Mouse (Mus musculus): ENCODE data around the gene Crip2.
A peak's percentile ranks its signal among the peaks of the same experiment; 100 is the strongest.

Gene Crip2

DNA sequence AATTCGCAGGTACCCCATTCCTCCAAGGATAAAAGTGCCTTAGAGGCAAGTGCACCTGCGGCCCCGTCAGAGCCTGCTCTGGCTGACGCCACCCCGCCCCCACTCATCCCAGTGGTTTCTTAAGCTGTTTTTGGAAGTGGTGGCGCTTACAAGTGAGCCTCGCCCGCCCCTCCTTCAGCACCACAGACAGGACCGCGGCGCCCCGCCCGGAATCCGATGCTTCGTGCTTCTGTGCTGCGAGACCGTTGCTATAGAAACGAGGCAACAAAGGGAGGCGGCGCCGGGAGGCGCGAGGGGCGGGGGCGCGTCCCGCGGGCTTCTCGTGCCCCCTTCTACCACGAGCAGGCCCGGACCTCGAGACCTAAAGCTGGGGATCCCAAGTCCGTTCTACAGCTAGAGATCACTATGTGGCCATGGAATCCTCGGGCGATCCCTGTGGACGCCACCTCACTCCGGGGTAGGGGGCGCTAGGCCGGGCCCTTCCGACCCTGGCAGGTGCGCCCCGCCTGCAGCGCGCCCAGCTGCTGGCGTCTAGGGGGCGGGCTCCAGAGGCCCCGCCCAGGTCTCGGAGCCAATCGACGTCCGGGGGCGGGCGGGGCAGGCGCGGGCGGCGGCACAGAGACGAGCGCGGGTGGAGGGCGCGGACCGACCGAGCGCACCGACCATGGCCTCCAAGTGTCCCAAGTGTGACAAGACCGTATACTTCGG, at the start of gene Crip2:
Gene Crip2, plus strand, starts transcription at position 329 of the 708 bp plus-strand sequence.
- peak; percentile 94 for DNase-seq

DNA sequence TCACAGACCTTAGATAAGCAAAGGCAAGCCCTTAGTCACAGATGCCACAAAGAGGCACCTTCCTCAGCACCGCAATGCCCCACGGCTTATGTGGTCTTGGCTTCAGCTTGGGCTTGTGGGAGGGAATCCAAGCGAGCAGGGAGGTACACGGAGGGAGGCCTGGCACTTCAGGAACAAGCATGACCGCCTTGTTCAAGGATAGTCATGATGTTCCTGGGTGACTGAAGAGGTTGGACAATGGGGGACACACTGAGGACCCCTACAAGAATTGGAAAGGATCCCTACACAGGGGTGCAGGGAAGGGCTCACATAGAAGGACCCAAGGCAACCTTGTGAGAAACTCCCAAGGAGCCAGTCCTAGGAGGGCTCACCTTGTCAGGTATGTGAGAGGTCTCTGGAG, 43.0 kb upstream of the Crip2 start:
- DNase-seq, result no peak

DNA sequence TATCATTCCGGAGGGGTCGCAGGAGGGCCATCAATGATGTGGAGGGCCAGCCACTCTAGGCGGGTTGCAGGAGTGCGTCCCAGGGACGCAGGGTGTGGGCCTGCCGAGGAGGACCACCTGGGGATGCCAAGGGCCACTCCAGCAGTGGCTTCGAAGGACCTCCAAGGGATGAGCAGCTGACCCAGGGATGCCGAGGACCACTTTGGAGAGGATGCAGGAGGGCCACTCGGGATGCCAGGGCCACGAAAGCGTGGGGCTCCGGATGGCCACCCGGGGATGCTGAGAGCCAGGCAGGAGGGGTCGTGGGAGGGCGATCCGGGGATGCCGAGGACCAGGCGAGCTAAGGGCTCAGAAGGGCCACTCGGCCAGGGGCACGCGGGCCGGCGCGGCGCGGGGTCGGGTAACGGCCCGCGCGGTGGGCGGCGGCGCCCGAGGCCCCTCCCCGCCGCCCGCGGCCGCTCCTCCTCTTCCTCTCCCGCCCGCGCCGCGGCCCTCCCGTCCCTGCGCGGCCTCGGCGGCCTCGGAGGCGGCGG, 42.2 kb upstream of the Crip2 start, which contains the start of gene Mta1:
Gene Mta1, plus strand, starts transcription at position 530 of the 533 bp plus-strand sequence.
- peak; percentile 82 for DNase-seq

DNA sequence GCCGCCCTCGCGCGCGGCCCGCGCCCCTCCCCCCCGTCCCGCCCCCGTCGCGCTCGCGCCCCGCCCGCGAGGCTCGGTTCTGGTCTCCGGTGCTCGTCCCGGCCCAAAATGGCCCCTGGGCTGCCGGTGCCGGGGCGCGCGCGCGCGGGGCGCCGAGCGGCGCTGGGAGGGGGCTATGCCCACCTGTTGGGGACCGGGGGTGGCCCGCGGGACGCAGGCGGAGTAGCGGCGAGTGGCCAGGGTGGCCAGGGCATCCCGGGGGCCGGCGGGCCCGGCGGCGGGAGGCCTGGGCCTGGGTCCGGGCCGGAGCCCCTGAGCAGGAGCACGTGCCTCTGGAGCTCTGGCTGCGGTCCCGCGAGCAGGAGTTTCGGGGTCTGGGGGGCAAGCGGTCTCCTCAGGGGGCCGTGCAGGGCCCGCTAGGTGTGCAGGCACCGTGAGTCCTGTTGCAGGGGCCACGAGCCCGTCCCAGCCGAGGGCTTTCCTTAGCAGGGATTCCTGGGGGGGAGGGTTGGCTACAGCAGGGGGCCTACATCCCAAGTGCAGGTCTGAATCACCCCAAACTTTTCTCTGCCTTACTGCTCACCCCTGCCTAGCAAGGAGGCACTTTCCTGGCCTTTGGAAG, 41.4 kb upstream of the Crip2 start:
- peak; percentile 58 for DNase-seq

DNA sequence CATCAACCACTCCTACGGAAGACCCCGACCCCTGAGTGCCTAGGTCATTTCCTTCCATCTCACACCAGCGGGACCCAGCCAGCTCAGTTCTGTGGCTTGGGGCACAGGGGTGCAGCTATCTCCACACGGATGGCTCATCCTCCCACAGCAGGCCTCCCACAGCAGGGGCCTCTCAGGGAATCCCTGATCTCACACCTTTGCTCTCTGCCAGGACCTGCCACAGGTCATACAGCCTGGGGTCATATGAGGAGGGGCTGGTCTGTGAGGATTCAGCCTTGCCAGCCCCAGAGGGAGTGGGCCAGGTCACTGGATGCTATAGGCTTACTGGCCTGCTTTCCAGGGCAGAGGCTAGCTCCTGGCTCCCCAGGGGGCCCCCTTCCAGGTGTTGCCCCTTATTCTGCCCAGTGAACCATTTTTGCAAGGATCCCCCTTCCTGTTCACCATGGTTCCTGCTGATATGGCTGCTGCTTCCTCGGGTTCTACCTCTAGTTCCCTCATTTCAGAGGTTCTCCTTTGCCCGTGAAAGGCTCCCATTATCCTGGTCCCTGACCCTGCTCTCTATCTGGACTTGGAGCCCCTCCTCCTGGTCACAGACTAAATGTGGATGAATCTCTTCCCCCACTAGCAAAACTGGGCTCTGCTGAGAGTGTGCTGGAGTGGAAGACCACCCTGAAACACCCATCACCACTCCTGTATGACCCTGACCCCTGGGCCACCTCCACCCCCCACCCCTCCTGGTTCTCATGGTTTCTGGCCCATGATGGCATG, 40.4 kb upstream of the Crip2 start:
- peak; percentile 30 for DNase-seq

DNA sequence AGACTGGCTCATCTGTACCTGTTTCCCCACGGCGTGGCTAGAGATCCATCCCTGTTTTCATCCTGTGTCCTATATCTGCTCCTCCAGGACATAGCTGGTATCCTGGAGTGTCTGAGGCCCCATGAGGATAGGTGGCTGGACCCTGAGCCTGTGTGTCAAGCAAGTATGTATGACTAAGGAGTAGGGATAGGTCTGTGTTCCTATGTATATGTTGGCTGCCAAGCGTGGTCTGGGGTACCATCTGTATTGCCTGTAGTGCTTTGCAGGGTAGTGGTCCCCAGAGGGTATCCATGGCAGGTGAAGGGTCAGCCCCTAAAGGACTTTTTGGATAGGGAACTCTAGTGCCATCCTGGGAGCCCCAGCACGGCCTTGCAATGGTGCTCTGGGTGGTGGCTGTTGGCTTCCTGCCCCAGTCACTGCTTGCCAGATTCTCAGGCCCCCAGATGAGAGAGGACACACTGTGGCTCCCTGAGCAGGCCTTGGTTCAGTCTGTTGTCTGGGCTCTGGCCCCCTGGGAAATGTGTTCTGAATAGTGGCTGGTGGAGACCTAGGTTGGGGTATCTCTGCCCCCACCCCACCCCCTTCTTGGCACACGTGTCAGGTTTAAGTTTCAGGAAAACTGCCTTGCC, 39.5 kb upstream of the Crip2 start:
- DNase-seq, result peak; percentile 35

DNA sequence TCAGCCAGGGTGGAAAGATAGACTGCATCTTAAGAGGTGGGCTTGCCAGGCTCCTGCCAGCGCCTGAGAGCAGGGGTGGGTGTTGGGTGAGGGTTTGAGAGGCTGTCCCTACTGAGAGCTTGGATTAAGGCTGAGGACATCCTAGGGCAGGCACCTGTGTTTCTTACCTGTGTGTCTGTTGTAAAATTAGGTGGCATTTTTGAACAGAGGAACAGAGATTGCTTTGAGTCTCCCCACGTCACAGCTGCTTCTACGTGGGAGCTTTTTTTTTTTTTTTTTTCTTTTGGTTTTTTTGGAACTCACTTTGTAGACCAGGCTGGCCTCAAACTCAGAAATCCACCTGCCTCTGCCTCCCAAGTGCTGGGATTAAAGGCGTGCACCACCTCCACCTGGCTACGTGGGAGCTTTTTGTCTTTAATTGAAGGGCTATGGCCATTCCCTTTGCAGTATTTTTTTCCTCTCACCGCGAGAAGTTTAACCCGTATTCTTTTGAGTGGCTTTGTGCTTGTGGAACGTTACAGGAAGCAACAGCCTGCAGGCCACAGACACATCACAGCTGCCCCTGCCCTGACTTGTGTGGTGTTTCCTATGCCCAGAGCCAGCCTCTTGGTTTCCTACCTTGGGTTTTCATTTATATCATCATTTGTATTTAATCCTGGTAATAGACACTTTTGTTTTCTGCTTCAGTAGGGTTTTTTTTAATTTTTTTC, 38.6 kb upstream of the Crip2 start:
- no peak for DNase-seq

DNA sequence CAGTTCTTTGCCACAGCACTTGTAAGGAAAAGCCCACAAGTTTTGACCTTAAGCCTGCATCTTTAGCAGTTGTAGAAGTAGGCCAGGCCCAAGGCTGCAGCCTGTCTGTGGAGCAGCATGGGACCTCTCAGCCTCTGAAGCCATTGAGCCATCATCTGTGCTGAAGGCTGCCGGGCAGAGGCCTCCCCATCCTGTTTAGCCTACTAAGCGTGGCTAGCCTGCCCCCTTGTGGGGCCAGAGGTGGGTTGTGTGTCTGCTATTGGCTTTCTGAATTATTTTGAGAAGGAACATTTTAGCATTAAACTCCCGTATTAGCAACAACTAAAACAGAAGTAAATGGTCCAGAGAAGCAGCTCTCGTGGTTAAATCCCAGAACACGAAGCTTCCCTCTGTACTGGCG, 37.6 kb upstream of the Crip2 start:
- DNase-seq, result peak; percentile 83

DNA sequence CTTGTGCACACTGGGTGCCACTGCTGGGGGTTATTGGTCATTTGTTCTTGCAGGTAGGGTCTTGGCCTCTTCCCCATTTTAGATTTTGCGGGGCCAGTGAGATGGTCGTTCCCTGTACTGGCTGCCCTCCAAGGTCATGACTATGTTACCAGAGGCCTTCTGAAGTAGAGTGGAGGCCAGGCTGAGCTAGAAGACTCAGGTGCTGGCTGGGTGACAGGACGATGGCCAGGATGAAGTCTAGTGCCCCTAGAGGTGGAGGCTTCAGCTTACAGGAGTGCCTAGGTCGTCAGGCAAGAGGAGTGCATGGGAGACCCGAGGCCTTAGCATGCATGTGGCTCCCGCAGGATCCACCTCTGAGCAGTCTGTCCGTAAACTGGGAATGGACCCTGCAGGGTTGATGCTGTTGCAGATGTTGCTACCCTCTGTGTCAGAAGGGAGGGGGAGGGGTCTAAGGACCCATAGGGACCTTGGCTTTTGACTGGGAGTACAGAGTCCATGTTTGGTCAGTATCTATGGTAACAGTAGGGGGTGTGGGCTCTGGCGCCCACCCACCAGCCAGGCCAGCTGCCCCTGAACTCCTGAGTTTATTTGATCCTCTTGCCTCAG, 36.1 kb upstream of the Crip2 start:
- peak; percentile 50 for DNase-seq

DNA sequence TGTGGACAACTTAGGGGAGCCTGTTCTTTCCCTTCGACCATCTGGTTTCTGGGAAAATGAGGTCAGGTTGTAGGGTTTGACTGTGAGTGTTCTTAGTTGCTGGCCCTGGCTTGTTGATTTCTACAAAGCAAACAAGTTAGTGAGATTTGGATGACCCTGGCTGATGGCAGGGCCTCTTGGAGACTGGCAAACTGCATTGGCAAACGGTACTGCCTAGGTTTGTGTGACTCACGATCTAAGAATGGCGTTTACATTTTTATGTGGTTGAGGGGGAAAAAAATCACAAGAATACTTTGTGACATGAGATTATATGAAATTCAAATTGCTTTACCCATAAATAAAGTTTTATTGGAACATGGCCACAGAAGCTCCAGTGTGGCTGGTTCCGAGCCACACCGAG, 33.6 kb upstream of the Crip2 start:
- DNase-seq, result no peak

DNA sequence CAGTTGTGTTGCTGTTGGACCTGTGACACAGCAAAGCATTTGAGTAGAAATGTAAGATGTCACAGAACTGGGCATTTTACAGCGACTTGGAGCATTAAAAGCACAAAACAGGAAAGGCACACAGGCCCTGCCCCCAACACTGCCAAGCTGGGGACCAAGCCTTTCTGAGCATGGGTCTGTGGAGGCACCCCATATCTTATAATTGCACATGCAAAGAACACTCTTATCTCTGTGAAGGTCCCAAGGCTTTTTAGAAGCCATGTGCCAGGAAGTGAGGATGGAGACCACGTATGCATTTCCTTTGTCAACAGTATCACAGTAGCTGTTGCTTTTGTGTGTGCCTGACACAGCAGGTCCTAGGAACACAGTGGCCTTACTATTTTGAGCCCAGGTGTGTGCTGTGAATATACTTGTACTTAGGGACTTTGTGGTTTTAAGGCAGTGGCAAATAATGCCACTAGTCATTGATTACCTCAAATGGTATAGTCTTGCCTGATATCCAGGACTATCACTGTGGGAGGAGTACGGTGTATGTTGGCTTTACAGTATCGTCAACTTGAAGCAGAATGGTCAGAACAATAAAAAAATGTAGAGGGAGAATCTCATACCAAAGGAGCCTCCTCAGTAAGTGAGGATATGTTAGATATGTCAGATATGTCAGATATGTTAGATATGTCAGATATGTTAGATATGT, 32.5 kb upstream of the Crip2 start:
- DNase-seq, result no peak

DNA sequence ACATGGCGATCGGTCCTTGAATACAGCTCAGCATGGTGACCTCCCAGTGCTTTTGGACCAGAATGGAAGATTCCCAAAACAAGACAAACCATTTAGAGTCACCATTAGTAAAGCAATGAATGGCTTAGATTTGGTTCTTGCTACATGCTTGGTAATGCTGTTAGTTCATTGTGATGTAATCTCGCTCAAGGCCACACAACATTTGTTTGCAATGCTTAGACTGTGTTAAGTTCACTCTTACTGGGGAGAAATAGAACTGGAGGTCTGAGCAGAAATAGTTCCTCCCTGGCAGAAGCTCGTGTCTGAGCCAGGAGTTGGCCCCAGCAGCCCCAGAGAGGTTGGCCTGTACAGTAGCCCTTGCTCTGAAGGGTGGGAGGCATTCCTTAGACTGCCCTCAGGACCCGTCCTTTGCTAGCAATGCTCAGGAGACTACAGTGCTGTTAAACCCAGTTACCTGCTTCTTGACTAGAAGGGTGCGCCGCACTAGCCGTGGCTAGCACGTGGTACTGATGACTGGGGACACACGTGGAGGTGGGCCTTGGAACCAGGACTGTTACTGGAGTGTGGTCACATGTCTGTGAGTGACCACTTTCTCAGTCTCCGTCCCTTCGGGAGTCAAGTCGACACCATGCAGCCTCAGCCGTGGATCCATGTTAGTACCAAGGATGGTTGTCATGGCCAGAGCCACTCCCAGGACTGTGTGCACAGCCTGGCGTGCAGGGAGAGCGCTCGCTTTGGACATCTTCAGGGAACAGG, 31.3 kb upstream of the Crip2 start:
- DNase-seq, result no peak

DNA sequence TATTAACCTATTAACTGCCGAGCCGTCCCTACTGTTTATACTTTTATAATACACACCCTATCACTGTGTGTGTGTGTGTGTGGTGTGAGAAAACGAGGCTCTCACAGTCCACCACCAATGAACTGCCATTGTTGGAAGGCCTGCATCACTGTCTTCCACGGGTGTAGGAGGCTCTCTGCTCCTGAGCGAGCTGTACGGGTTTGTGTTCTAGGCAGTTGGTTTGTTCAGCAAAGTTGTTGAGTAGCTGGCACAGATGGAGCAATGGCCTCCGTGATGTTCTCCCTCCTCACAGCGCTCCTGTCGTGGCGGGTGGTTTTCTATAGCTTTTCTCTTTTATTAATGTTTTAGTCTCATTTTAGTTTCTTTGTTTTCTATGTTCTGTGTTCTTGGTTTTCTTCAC, 30.2 kb upstream of the Crip2 start:
- DNase-seq, result no peak

DNA sequence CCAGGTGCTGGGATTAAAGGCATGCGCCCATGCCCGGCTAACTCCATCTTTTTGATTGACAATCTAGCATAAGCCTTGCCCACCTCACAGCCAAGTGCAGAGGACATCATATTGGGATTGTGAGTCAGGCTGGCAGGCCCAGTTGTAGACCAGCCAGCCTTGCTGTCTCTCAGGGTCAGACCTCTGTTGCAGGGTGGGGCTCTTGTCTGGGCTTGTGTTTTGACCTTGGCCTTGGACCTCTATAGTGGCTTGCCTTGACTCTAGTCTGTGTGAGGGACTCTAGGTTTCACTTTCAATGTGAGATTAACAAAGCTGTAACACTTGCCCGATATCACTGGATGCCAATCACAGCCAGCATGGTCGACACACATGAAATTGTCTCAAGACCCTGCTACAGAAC, 25.9 kb upstream of the Crip2 start:
- no peak for DNase-seq

DNA sequence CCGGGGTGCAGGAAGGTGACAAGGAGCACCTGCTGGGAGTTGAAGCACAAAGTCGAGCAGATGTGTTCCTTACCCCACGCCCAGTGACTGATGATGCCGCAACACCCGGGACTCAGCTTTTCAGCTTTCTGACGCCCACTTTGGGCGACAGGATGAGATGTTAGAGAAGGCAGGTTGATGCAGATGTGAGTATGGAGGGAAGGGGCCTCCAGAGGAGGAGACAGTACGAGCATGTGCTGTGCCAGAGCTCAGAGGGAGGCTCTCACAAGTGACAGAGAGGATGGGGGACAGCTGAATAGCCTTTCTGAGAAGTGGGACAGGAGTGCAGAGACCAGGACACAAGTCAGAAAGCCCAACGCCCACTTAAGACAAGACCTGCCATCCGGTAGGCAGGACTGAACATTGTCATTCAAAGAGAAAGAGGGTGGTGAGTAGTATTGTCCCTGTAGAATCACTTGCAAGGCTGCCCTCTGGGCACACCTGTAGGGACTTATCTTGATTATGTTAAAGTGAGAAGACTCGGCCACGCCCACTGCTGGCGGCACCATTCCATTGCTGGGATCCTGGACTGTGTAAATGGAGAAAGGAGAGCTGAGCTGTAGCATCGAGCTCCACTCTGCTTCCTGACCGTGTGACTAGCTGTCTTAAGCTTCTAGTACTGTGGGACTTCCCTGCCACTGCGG, 25.0 kb upstream of the Crip2 start:
- no peak for DNase-seq

DNA sequence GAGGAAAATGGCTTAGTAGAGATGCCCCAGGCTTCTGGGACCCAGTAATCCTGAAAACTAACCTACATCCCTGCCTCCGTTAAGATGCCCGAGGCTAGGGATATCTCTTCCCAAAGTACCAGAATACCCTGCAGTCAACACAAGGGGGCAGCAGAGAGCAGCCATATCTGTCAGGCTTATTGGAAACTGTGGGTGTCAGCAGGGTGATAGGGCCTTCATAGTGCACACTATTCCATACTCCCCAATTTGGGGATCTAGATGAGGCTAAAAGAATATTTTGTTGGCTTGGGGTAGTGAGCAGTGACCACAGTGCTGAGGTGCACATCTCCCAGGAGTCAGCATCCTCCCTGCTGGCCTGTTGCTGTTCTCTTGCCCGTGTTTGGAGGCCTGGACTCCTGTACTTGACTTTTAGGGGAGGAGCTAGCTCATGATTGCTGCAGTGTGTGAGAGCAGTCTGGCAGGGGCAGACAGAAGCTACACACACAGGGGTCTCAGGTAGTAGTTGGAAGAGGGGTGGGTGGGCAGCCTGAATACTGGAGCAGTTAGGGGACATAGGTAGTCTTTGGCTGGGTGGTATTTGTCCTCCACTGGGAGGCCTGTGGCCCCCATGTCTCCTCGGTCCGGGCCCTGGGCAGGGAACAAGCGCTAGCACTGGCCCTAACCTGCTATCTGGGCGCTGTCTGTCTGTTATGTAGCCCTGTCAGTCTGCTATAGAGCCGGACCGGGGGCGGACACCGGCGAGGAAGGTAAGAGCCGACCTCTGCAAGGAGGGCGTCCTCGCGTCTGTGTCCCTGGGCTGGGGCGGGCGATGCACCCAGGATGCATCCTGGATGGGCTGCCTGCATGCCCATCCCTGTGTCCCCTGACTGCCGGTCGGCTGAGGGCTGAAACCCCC, 20.3 kb upstream of the Crip2 start:
- peak; percentile 87 for DNase-seq

DNA sequence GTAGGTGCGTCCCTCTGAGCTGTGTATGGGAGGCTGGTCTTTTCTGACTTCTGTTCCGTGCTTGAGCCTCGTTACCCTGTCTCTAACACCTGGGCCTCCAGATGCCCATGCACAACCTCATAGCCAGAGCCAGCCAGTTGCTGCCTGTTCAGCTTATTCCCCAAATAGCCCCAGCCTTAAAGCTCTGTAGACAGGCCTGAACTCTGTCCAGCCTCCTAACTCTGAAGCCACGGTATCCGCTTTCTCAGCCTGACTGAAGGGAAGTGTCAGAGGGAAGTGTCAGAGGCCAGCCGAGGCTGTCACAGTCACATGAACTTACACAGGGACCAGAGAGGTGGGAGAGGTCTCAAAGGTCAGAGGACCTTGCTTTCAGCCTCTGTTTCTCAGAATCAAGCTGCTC, 15.3 kb upstream of the Crip2 start:
- DNase-seq, result no peak

DNA sequence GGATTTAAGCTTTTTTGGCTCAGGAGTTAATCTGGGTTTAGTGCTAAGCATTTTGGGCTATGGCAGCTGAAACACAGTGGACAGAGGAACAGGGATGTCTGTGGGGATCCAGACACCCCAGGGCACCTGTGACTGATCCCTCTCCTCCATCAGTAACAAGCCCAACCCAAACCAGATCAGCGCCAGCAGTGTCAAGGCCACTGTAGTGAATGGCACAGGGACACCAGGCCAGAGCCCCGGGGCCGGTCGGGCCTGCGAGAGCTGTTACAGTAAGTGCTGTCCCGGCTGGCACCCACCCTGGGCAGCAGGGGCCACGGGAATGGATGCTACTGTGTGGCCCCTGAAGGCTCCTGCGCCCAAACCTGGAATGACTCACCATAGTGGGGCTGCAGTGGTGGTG, 9.3 kb upstream of the Crip2 start:
- DNase-seq, result no peak

DNA sequence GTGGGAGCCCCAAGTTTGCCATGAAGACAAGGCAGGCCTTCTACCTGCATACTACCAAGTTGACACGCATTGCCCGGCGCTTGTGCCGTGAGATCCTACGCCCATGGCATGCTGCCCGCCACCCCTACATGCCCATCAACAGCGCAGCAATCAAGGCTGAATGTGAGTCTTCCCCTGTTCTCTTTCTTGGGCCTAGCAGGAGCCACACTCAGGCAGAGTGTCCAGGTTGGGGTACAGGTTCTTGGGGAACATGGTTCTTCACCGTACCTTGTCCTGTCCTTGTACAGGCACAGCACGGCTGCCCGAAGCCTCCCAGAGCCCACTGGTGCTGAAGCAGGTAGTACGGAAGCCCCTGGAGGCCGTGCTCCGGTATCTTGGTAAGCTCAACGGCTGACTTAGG, 8.4 kb upstream of the Crip2 start:
- DNase-seq, result no peak
